Comparison of ENCODE assay signal across 8 mouse cellular contexts in genomic region chr11:102579165-102580033, GRCm38 (mm10). TPM values are rescaled to one million over a fixed set of nuclear protein-coding genes. Genes with fewer than 3 reads are reported as not detected.
DNase-seq lines count a peak whose midpoint lies in the region; ATAC-seq and TF ChIP-seq lines count a peak whose summit lies in the region.

Gene Gm11627, minus strand, starts transcription at chr11:102579461.

- peak within 1 kb of the TSS; percentile 46 for H3K9ac ChIP-seq in heart, adult 2 months (ENCODE audit: low read depth, low read length)
- peak within 1 kb of the TSS; percentile 34 for H3K9ac ChIP-seq in forebrain, embryonic 13.5 days
- peak within 1 kb of the TSS; percentile 71 for H3K9ac ChIP-seq in intestine, embryonic 16.5 days (ENCODE audit: low read depth, low read length)
- 0 out of 2 replicates have a peak within 1 kb of the TSS, but pooled peaks have one; percentile 12 for H3K9ac ChIP-seq in midbrain, embryonic 14.5 days (replicated peaks; ENCODE audit: low read length)

- H3K79me2 ChIP-seq in heart, adult 2 months (replicated peaks; ENCODE audit: control insufficient read depth, insufficient read depth, low read length): no peaks in the 10 kb centered on the region

- H3K4me1 ChIP-seq in heart, adult 2 months (ENCODE audit: control insufficient read depth, insufficient read depth, low read length): peaks cover 3% of the 10 kb centered on the region
- peaks cover 9% of the 10 kb centered on the region for H3K4me1 ChIP-seq in G1E (ENCODE audit: insufficient read depth, low read depth, low read length)
- H3K4me1 ChIP-seq in forebrain, embryonic 13.5 days: peaks cover 41% of the 10 kb centered on the region
- peaks cover 23% of the 10 kb centered on the region for H3K4me1 ChIP-seq in intestine, embryonic 16.5 days (ENCODE audit: control insufficient read depth, insufficient read depth, low read length)
- H3K4me1 ChIP-seq in midbrain, embryonic 14.5 days (ENCODE audit: control insufficient read depth, insufficient read depth, low read length): peaks cover 23% of the 10 kb centered on the region

- TF ChIP-seq EP300 in heart, adult 2 months (IDR thresholded peaks at IDR 0.05; ENCODE audit: insufficient read depth, low read depth, low read length): no peak

- peak within 1 kb of the TSS; percentile 42 for H3K4me3 ChIP-seq in heart, adult 2 months
- H3K4me3 ChIP-seq in G1E (ENCODE audit: low read depth, low read length): peak within 1 kb of the TSS; percentile 51; the same call in 1 of the 2 replicates
- H3K4me3 ChIP-seq in forebrain, embryonic 13.5 days: peak within 1 kb of the TSS; percentile 19
- peak within 1 kb of the TSS; percentile 39 for H3K4me3 ChIP-seq in intestine, embryonic 16.5 days (ENCODE audit: low read length)
- H3K4me3 ChIP-seq in midbrain, embryonic 14.5 days (replicated peaks; ENCODE audit: low read depth, low read length): peak within 1 kb of the TSS; percentile 1; the same call in 1 of the 2 replicates

- no peaks in the 10 kb centered on the region for H3K36me3 ChIP-seq in heart, adult 2 months (ENCODE audit: control insufficient read depth, insufficient read depth, low read length)
- no peaks in the 10 kb centered on the region for H3K36me3 ChIP-seq in G1E (replicated peaks)
- H3K36me3 ChIP-seq in forebrain, embryonic 13.5 days (ENCODE audit: poor library complexity, severe bottlenecking): no peaks in the 10 kb centered on the region
- no peaks in the 10 kb centered on the region for H3K36me3 ChIP-seq in intestine, embryonic 16.5 days (ENCODE audit: control insufficient read depth, insufficient read depth, low read length)
- H3K36me3 ChIP-seq in midbrain, embryonic 14.5 days (ENCODE audit: control insufficient read depth, insufficient read depth, low read length): no peaks in the 10 kb centered on the region

- intact Hi-C loops in heart, adult 2 months (cut with DNase I): no loop called here
- intact Hi-C loops in heart, postnatal 25 days (cut with DNase I): loop anchor here (2.0 kb wide), 2 partner anchors 23 to 93 kb away; no protein-coding TSS in a partner anchor

- H3K4me2 ChIP-seq in forebrain, embryonic 13.5 days: peak within 1 kb of the TSS; percentile 52
- peak within 1 kb of the TSS; percentile 57 for H3K4me2 ChIP-seq in intestine, embryonic 16.5 days (ENCODE audit: low read depth, low read length)
- peak within 1 kb of the TSS; percentile 41 for H3K4me2 ChIP-seq in midbrain, embryonic 14.5 days (ENCODE audit: low read length)

- no peaks in the 10 kb centered on the region for H3K27me3 ChIP-seq in heart, adult 2 months (ENCODE audit: control insufficient read depth, insufficient read depth, low read length)
- H3K27me3 ChIP-seq in G1E (ENCODE audit: insufficient read depth, low read length): peaks cover 51% of the 10 kb centered on the region
- H3K27me3 ChIP-seq in forebrain, embryonic 13.5 days: no peaks in the 10 kb centered on the region
- no peaks in the 10 kb centered on the region for H3K27me3 ChIP-seq in intestine, embryonic 16.5 days (replicated peaks; ENCODE audit: control insufficient read depth, insufficient read depth, low read length)
- H3K27me3 ChIP-seq in midbrain, embryonic 14.5 days (ENCODE audit: control insufficient read depth, insufficient read depth, low read length): no peaks in the 10 kb centered on the region

- no peak for TF ChIP-seq CTCF in heart, adult 2 months (IDR thresholded peaks at IDR 0.05)
- no peak for TF ChIP-seq CTCF in G1E (IDR thresholded peaks at IDR 0.05; ENCODE audit: low read depth, low read length)

- ATAC-seq in G1E (ENCODE audit: extremely low read depth, insufficient number of reproducible peaks, low FRiP score, poor library complexity, severe bottlenecking): no peak
- peak; percentile 85 for ATAC-seq in forebrain, embryonic 13.5 days
- peak; percentile 71 for ATAC-seq in intestine, embryonic 16.5 days
- peak; percentile 69 for ATAC-seq in midbrain, embryonic 14.5 days (ENCODE audit: low FRiP score, low TSS enrichment)
- ATAC-seq in megakaryocyte progenitor cell, adult 5-6 weeks (replicated peaks; ENCODE audit: poor library complexity): no peak

- H3K27ac ChIP-seq in heart, adult 2 months: peak within 1 kb of the TSS; percentile 67
- H3K27ac ChIP-seq in forebrain, embryonic 13.5 days: peak within 1 kb of the TSS; percentile 93
- peak within 1 kb of the TSS; percentile 88 for H3K27ac ChIP-seq in intestine, embryonic 16.5 days (ENCODE audit: low read length)
- peak within 1 kb of the TSS; percentile 55 for H3K27ac ChIP-seq in midbrain, embryonic 14.5 days (replicated peaks; ENCODE audit: low read depth, low read length)

- 25% methylated on average over 23 of the region's 23 CpGs for WGBS in heart, adult 2 months
- 4% methylated on average over 23 of the region's 23 CpGs for WGBS in forebrain, embryonic 13.5 days
- WGBS in intestine, embryonic 16.5 days: 19% methylated on average over 23 of the region's 23 CpGs
- WGBS in midbrain, embryonic 14.5 days: under 1% methylated on average over 22 of the region's 23 CpGs

- H3K9me3 ChIP-seq in G1E (replicated peaks): no peaks in the 10 kb centered on the region
- H3K9me3 ChIP-seq in forebrain, embryonic 13.5 days (replicated peaks): no peaks in the 10 kb centered on the region
- H3K9me3 ChIP-seq in intestine, embryonic 16.5 days (ENCODE audit: control insufficient read depth, low read length): no peaks in the 10 kb centered on the region
- no peaks in the 10 kb centered on the region for H3K9me3 ChIP-seq in midbrain, embryonic 14.5 days (ENCODE audit: control insufficient read depth, low read length)

- peak; percentile 30 to 46 for DNase-seq in heart, adult 2 months
- no peak for DNase-seq in heart, postnatal 25 days (ENCODE audit: low spot score)
- no peak for DNase-seq in G1E (ENCODE audit: low spot score)
- peak; percentile 77 for DNase-seq in midbrain, embryonic 14.5 days
- DNase-seq in spleen, postnatal 14 days (ENCODE audit: low spot score in 2 of 2): no peak

- TF ChIP-seq POLR2A in heart, adult 2 months (IDR thresholded peaks at IDR 0.05; ENCODE audit: insufficient read depth, low read depth, low read length): peak; percentile 32; the same call in 1 of the 2 replicates

RNA-seq across cellular contexts. Expression of gene Gm11627, which starts in this region (rescaled TPM):
- 1 to 10 TPM; 1.2 to 1.5 TPM for total RNA-seq in heart, adult 2 months (2021)
- polyA plus RNA-seq in heart, adult 2 months (2012; rRNA removed): 4.0 and 4.9 TPM in 2 replicates
- 1 to 10 TPM; 2.2 TPM for total RNA-seq in heart, postnatal 25 days (2021)
- not detected in 2 replicates for total RNA-seq in G1E (2014; fragmentation: Nextera tagmentation)
- total RNA-seq in G1E (2017): not detected in 2 replicates
- not detected in 2 replicates for polyA plus RNA-seq in G1E (2012)
- polyA plus RNA-seq in forebrain, embryonic 13.5 days (2015; fragmentation: Nextera tagmentation; extraction: Ambion mirVana): 8.8 and 17.2 TPM in 2 replicates
- 14.9 and 15.8 TPM in 2 replicates for polyA plus RNA-seq in intestine, embryonic 16.5 days (2015; fragmentation: Nextera tagmentation; extraction: Ambion mirVana)
- 2.3 and 4.2 TPM in 2 replicates for polyA plus RNA-seq in midbrain, embryonic 14.5 days (2014; fragmentation: Nextera tagmentation; extraction: Ambion mirVana)
- not detected in 2 replicates for total RNA-seq in megakaryocyte progenitor cell, adult 5-6 weeks (2015)
- not detected in 2 replicates for total RNA-seq in megakaryocyte progenitor cell, adult 5-6 weeks (2017)

Comparison
In these comparisons a context has a peak if more than half of its experiments do, and no peak if none do; other contexts are left out.
1. DNase-seq: peak in heart, adult 2 months (2 of 2) and midbrain, embryonic 14.5 days (single experiment); none in heart, postnatal 25 days (single experiment), G1E (single experiment) and spleen, postnatal 14 days (0 of 2).
2. H3K4me3 ChIP-seq: peak in every context shown above with its lines; median percentile 51 in G1E; 42 in heart, adult 2 months; 39 in intestine, embryonic 16.5 days; 19 in forebrain, embryonic 13.5 days; 1 in midbrain, embryonic 14.5 days.
3. H3K9ac ChIP-seq: peak in every context shown above with its lines; median percentile 71 in intestine, embryonic 16.5 days; 46 in heart, adult 2 months; 34 in forebrain, embryonic 13.5 days; 12 in midbrain, embryonic 14.5 days.
4. ATAC-seq: peak in forebrain, embryonic 13.5 days (single experiment), intestine, embryonic 16.5 days (single experiment) and midbrain, embryonic 14.5 days (single experiment); none in G1E (single experiment) and megakaryocyte progenitor cell, adult 5-6 weeks (single experiment).
5. Peak in every context shown above with its lines, with median percentiles within 50 percentile points of each other: H3K27ac ChIP-seq and H3K4me2 ChIP-seq.